Mouse (Mus musculus): ENCODE measurements around the gene Prkar1b.

DNA sequence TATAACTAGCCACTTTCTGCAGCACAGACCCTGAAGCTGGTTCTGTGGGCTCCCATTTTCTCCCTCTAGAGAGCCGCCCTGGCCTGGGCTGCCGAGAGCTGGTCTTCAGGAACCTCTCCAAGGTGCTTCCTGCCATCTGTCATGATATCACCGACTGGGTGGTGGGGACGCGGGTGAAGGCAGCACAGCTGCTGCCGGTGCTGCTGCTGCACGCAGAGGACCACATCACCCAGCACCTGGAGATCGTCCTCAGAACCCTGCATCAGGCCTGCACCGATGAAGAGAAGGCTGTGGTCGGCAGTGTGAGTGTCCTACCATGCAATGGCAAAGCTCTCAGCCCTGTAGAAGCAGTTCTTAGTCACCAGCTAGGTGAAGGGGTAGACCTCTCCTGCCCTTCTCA, 11.8 kb upstream of the Prkar1b start:
- no peak for TF ChIP-seq CTCF (IDR thresholded peaks at IDR 0.05; ENCODE audit: low read depth, low read length)
- no peak for TF ChIP-seq POLR2A (IDR thresholded peaks at IDR 0.05; ENCODE audit: extremely low read depth, insufficient read depth, low read length)

Data from liver, adult 2 months (tissue).